Mouse (Mus musculus): ENCODE measurements around the gene Disp1.

- TF ChIP-seq POLR2A (IDR thresholded peaks at IDR 0.05; ENCODE audit: control insufficient read depth, low read depth, low read length): no peak
- no peak for TF ChIP-seq CTCF (IDR thresholded peaks at IDR 0.05; ENCODE audit: control insufficient read depth, insufficient read depth, insufficient replicate concordance, low read depth, low read length)
These were observed 13.7 kb downstream of the Disp1 start for GRCm38 (mm10) chr1:183207623-183208022.

Data from testis, adult 2 months (tissue).